Mouse (Mus musculus) G1E (cell line): ENCODE data around the gene Hist1h2ac.

ENCODE experiments used
- CTCF ChIP-seq: IDR thresholded peaks from 2 replicates; pipeline ENCODE4 v1.5.1; 2012; ENCODE audit warnings: low read depth, low read length, inconsistent platforms, mixed read lengths
- GATA1 ChIP-seq: IDR thresholded peaks from 2 replicates; pipeline ENCODE4 v1.6.1; 2012; ENCODE audit warnings: borderline replicate concordance, low read length, inconsistent platforms, mixed read lengths
- GATA2 ChIP-seq: IDR thresholded peaks from 2 replicates; pipeline ENCODE4 v1.6.1; 2012; ENCODE audit warnings: low read depth, low read length, inconsistent platforms, borderline replicate concordance

GRCm38 (mm10) chr13:23710374-23711089 is 26.8 kb upstream of the Hist1h2ac start, which contains the start of gene Hfe:
- TF ChIP-seq CTCF, result no peak
- TF ChIP-seq GATA2, result no peak
- TF ChIP-seq GATA1, result no peak
